Mouse (Mus musculus) midbrain, embryonic 16.5 days (tissue): ENCODE measurements around the gene Fpgt. TPM values are rescaled to one million over a fixed set of nuclear protein-coding genes. Genes with fewer than 3 reads are reported as not detected.

ENCODE experiments used
- ATAC-seq: fragments of 200-750 bp; cut with Nextera tagmentation; 2 replicates; pipeline ENCODE4 v1.8.0; 2017; ENCODE audit warnings: moderate TSS enrichment
- H3K27ac ChIP-seq: fragments of 300-500 bp; sonication (generic); 2 replicates; pipeline ENCODE4 v1.5.1; 2014; ENCODE audit warnings: mild to moderate bottlenecking, low read length, mixed read lengths
- H3K27me3 ChIP-seq: fragments of 300-500 bp; sonication (generic); 2 replicates; pipeline ENCODE4 v1.6.1; 2014; ENCODE audit warnings: low read depth, low read length, mixed read lengths; ENCODE audit not compliant: control insufficient read depth, insufficient read depth
- H3K36me3 ChIP-seq: fragments of 300-500 bp; sonication (generic); 2 replicates; pipeline ENCODE4 v1.6.1; 2014; ENCODE audit warnings: mild to moderate bottlenecking, low read length, moderate library complexity, mixed read lengths; ENCODE audit not compliant: control insufficient read depth, insufficient read depth
- H3K4me1 ChIP-seq: fragments of 300-500 bp; sonication (generic); 2 replicates; pipeline ENCODE4 v1.6.1; 2014; ENCODE audit warnings: mild to moderate bottlenecking, low read length, mixed read lengths; ENCODE audit not compliant: control insufficient read depth, insufficient read depth
- H3K4me2 ChIP-seq: fragments of 300-500 bp; sonication (generic); 2 replicates; pipeline ENCODE4 v1.6.1; 2014; ENCODE audit warnings: mild to moderate bottlenecking, low read length, mixed read lengths
- H3K4me3 ChIP-seq: fragments of 300-500 bp; sonication (generic); 2 replicates; pipeline ENCODE4 v1.5.1; 2014; ENCODE audit warnings: low read depth, mild to moderate bottlenecking, low read length, moderate library complexity, mixed read lengths
- H3K9ac ChIP-seq: fragments of 300-500 bp; sonication (generic); 2 replicates; pipeline ENCODE4 v1.6.1; 2014; ENCODE audit warnings: low read depth, low read length, mixed read lengths
- H3K9me3 ChIP-seq: fragments of 300-500 bp; sonication (generic); replicated peaks from 2 replicates; pipeline ENCODE4 v1.6.1; 2014; ENCODE audit warnings: mild to moderate bottlenecking, low read length, mixed read lengths; ENCODE audit not compliant: control insufficient read depth, poor library complexity, severe bottlenecking
- WGBS: fragments of 180-500 bp; shearing (Covaris S2); extraction: QIAGEN DNeasy Blood & Tissue Kit; methylation state at CpG from one replicate; pipeline ENCODE4 v1.1.7; 2014; 5-methylcytosine and 5-hydroxymethylcytosine counted together
- polyA plus RNA-seq: library from polyadenylated mRNA; unstranded; fragments of >200 nt; fragmentation: Nextera tagmentation; extraction: Ambion mirVana; gene quantifications from 2 replicates; pipeline ENCODE4 v1.2.1, GENCODE M21; 2015

Gene Fpgt
- polyA plus RNA-seq, result 20.1 and 21.6 TPM in 2 replicates

GRCm38 (mm10) chr3:155093116-155093956 lies at the start of gene Fpgt, which contains the start of gene Lrriq3:
Gene Fpgt, minus strand, starts transcription at chr3:155093403.
Gene Lrriq3, plus strand, starts transcription at chr3:155093434.
- peak within 1 kb of the TSS; percentile 45 for H3K4me3 ChIP-seq
- peak within 1 kb of the TSS; percentile 69 for H3K4me2 ChIP-seq
- H3K9me3 ChIP-seq, result no peaks in the 10 kb centered on the region
- peaks cover 8% of the 10 kb centered on the region for H3K4me1 ChIP-seq
- no peaks in the 10 kb centered on the region for H3K36me3 ChIP-seq
- H3K27ac ChIP-seq, result peak within 1 kb of the TSS; percentile 93
- H3K9ac ChIP-seq, result peak within 1 kb of the TSS; percentile 85
- peak; percentile 100 for ATAC-seq
- WGBS, result under 1% methylated on average over 47 of the region's 47 CpGs
- no peaks in the 10 kb centered on the region for H3K27me3 ChIP-seq

DNA sequence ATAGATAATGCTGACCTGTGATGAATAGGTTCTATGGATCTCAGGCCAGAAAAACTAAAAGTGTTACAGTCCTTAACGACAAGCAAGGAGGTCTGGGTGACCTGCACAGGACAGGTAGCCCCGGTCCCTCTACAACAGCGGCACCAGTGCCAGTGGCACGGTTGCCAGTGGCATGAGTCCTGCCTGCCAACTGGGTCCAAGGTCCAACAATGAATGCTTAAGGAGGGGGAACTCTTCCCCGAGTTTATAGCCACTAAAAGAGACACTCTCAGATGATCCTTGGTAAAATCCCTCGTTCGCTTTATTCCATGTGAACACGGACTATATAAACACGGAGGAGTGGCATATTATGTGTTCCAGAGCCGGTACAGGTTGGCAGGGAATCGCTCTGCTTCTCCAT lies 47.8 kb upstream of the Fpgt start:
- Histone ChIP-seq H3K4me1 (no peaks in the 10 kb centered on the region), H3K27me3 (no peaks in the 10 kb centered on the region), H3K9ac (no peak overlapping the region), H3K9me3 (no peaks in the 10 kb centered on the region), H3K4me3 (no peak overlapping the region), H3K27ac (no peak overlapping the region), H3K36me3 (no peaks in the 10 kb centered on the region), H3K4me2 (no peak overlapping the region)
- 95% methylated on average over 11 of the region's 11 CpGs for WGBS
- ATAC-seq, result no peak

DNA sequence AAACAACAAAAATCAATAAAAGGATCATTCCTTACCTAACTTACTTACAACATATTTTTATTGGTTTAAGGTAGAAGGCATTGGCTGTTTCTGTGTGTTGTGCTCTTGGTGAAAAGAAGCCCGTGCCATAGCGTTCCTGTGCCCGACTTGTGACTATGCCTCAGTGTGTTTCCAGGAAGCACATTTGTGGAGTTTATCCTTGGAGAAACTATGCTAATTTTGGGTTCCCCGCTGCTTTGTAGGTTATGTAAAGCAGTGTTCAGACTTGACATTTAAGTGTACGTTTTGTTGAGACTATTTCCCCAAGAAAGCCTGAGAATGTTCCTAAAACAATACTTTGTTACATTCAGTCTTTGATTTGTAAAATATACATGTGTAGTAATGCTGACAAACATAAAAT lies 44.5 kb upstream of the Fpgt start:
- Histone ChIP-seq H3K4me3 (no peak overlapping the region), H3K4me2 (no peak overlapping the region), H3K27ac (no peak overlapping the region), H3K36me3 (no peaks in the 10 kb centered on the region), H3K27me3 (no peaks in the 10 kb centered on the region), H3K4me1 (no peaks in the 10 kb centered on the region), H3K9me3 (no peaks in the 10 kb centered on the region), H3K9ac (no peak overlapping the region)
- 87% methylated on average over 5 of the region's 5 CpGs for WGBS
- ATAC-seq, result no peak

- Histone ChIP-seq H3K4me3 (no peak overlapping the region), H3K27me3 (no peaks in the 10 kb centered on the region), H3K27ac (no peak overlapping the region), H3K4me1 (no peaks in the 10 kb centered on the region), H3K4me2 (no peak overlapping the region), H3K36me3 (no peaks in the 10 kb centered on the region), H3K9ac (no peak overlapping the region), H3K9me3 (no peaks in the 10 kb centered on the region)
- WGBS, result 75% methylated on average over 1 of the region's 1 CpGs
- no peak for ATAC-seq
Observed at GRCm38 (mm10) chr3:155105957-155106356, 12.8 kb upstream of the Fpgt start.

- H3K27me3 ChIP-seq, result no peaks in the 10 kb centered on the region
- H3K27ac ChIP-seq, result no peak overlapping the region
- no peak overlapping the region for H3K4me3 ChIP-seq
- H3K4me1 ChIP-seq, result no peaks in the 10 kb centered on the region
- H3K9me3 ChIP-seq, result no peaks in the 10 kb centered on the region
- H3K36me3 ChIP-seq, result no peaks in the 10 kb centered on the region
- WGBS, result 88% methylated on average over 1 of the region's 1 CpGs
- no peak overlapping the region for H3K9ac ChIP-seq
- no peak overlapping the region for H3K4me2 ChIP-seq
- no peak for ATAC-seq
Observed at GRCm38 (mm10) chr3:155099266-155099665, 6.1 kb upstream of the Fpgt start.

- Histone ChIP-seq H3K4me1 (peaks cover 8% of the 10 kb centered on the region), H3K4me3 (peak overlapping the region; percentile 45), H3K27me3 (no peaks in the 10 kb centered on the region), H3K9ac (no peak overlapping the region), H3K27ac (no peak overlapping the region), H3K36me3 (peaks cover 7% of the 10 kb centered on the region), H3K9me3 (no peaks in the 10 kb centered on the region), H3K4me2 (peak overlapping the region; percentile 64)
- no peak for ATAC-seq
- 91% methylated on average over 6 of the region's 6 CpGs for WGBS
Observed at GRCm38 (mm10) chr3:155092081-155092480, 1.1 kb downstream of the Fpgt start.

DNA sequence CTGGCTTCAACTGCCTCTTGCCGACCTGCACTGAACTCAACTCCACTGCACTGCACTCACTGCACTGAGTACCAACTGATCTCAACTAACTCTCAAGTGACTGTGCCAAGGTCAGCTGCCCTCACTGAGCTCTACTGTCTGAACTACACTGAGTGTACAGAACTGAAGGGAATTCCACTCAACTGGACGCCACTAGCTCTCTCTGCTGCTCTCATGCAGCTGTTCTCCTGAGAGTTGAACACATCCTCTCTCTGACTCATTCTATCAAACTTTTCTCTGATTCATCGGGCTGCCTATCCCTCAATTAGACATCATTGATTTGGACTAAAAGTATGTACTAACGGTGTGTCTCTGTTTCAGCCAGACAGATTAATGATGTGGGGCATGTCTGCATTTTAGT lies 15.3 kb downstream of the Fpgt start:
- no peak overlapping the region for H3K9ac ChIP-seq
- WGBS, result 84% methylated on average over 4 of the region's 4 CpGs

DNA sequence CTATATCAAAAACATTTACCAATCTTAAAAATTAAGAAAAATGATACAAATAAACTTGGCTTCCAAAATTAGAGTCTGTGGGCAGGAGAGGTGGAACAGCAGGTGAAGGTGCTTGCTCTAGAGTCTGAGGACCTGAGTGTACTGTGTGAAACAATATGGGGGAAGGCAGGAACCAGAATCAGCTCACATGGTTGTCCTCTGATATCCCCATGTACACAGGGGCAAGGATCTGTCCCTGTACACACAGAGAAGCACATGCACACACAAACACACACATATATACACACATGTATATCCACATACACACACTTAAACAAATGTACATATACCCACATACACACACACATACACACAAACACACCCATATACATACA lies 33.8 kb downstream of the Fpgt start:
- no peak overlapping the region for H3K4me3 ChIP-seq
- no peaks in the 10 kb centered on the region for H3K9me3 ChIP-seq
- no peak for ATAC-seq
- no peaks in the 10 kb centered on the region for H3K36me3 ChIP-seq
- H3K27me3 ChIP-seq, result no peaks in the 10 kb centered on the region
- H3K4me1 ChIP-seq, result no peaks in the 10 kb centered on the region
- no peak overlapping the region for H3K9ac ChIP-seq
- H3K27ac ChIP-seq, result no peak overlapping the region
- H3K4me2 ChIP-seq, result no peak overlapping the region

More for the DNA sequence above, 15.3 kb downstream of the Fpgt start:
- no peaks in the 10 kb centered on the region for H3K4me1 ChIP-seq
- no peak for ATAC-seq
- H3K4me3 ChIP-seq, result no peak overlapping the region
- H3K4me2 ChIP-seq, result no peak overlapping the region
- no peaks in the 10 kb centered on the region for H3K36me3 ChIP-seq
- H3K27me3 ChIP-seq, result no peaks in the 10 kb centered on the region
- no peaks in the 10 kb centered on the region for H3K9me3 ChIP-seq
- H3K27ac ChIP-seq, result no peak overlapping the region

GRCm38 (mm10) chr3:155058800-155059448 lies 34.3 kb downstream of the Fpgt start:
- no peak overlapping the region for H3K4me3 ChIP-seq
- H3K9ac ChIP-seq, result no peak overlapping the region
- no peak for ATAC-seq
- no peaks in the 10 kb centered on the region for H3K9me3 ChIP-seq
- H3K36me3 ChIP-seq, result no peaks in the 10 kb centered on the region
- no peak overlapping the region for H3K27ac ChIP-seq
- no peaks in the 10 kb centered on the region for H3K4me1 ChIP-seq
- 83% methylated on average over 6 of the region's 6 CpGs for WGBS
- no peaks in the 10 kb centered on the region for H3K27me3 ChIP-seq
- no peak overlapping the region for H3K4me2 ChIP-seq
